Mouse (Mus musculus): ENCODE data around the gene Gtf2f1. TPM values are rescaled to one million over a fixed set of nuclear protein-coding genes. Genes with fewer than 3 reads are reported as not detected.
A peak's percentile ranks its signal among the peaks of the same experiment; 100 is the strongest.

The Gtf2f1 gene
- polyA plus RNA-seq, 1 experiment = 40.8 TPM

- no peak for TF ChIP-seq POLR2A (IDR thresholded peaks at IDR 0.05; ENCODE audit: control insufficient read depth, extremely low read depth, insufficient read depth, low read length, poor library complexity)
- no peak for TF ChIP-seq CTCF (IDR thresholded peaks at IDR 0.05; ENCODE audit: borderline replicate concordance, control insufficient read depth, extremely low read depth, insufficient read depth, low read length, poor library complexity)
- DNase-seq = peak; percentile 8
- H3K27me3 ChIP-seq (ENCODE audit: control insufficient read depth, insufficient read depth, low read length) = no peaks in the 10 kb centered on the region
- H3K27ac ChIP-seq (ENCODE audit: control insufficient read depth, insufficient read depth, low read length) = no peak overlapping the region
- H3K4me3 ChIP-seq (ENCODE audit: control insufficient read depth, insufficient read depth, low read length) = no peak overlapping the region
- peaks cover 5% of the 10 kb centered on the region for H3K4me1 ChIP-seq (replicated peaks; ENCODE audit: control insufficient read depth, insufficient read depth, low read length)
- 16% methylated on average over 11 of the region's 11 CpGs for WGBS
- H3K36me3 ChIP-seq (ENCODE audit: control insufficient read depth, insufficient read depth, low read length) = no peaks in the 10 kb centered on the region
These were observed 53.2 kb downstream of the Gtf2f1 start for GRCm38 (mm10) chr17:56957763-56958429.

GRCm38 (mm10) chr17:56954871-56955270 is 56.2 kb downstream of the Gtf2f1 start:
- H3K27ac ChIP-seq (ENCODE audit: control insufficient read depth, insufficient read depth, low read length) = no peak overlapping the region
- H3K4me1 ChIP-seq (replicated peaks; ENCODE audit: control insufficient read depth, insufficient read depth, low read length) = peaks cover 5% of the 10 kb centered on the region
- H3K27me3 ChIP-seq (ENCODE audit: control insufficient read depth, insufficient read depth, low read length) = no peaks in the 10 kb centered on the region
- H3K36me3 ChIP-seq (ENCODE audit: control insufficient read depth, insufficient read depth, low read length) = no peaks in the 10 kb centered on the region
- no peak overlapping the region for H3K4me3 ChIP-seq (ENCODE audit: control insufficient read depth, insufficient read depth, low read length)
- WGBS = 68% methylated on average over 7 of the region's 7 CpGs
- DNase-seq = no peak
- no peak for TF ChIP-seq POLR2A (IDR thresholded peaks at IDR 0.05; ENCODE audit: control insufficient read depth, extremely low read depth, insufficient read depth, low read length, poor library complexity)
- no peak for TF ChIP-seq CTCF (IDR thresholded peaks at IDR 0.05; ENCODE audit: borderline replicate concordance, control insufficient read depth, extremely low read depth, insufficient read depth, low read length, poor library complexity)

Other genes with a start within 250 kb of the Gtf2f1 start
- 142 and 157 TPM in 2 replicates for gene Dus3l, start 246.5 kb downstream of the Gtf2f1 start, polyA plus RNA-seq (2012; rRNA removed)
- gene Prr22, start 241.0 kb downstream of the Gtf2f1 start, polyA plus RNA-seq (2012; rRNA removed) = 4.1 and 4.5 TPM in 2 replicates
- 31.3 and 44.2 TPM in 2 replicates for gene Rfx2, start 180.3 kb downstream of the Gtf2f1 start, polyA plus RNA-seq (2012; rRNA removed)
- 0.11 TPM in 1 of 2 replicates, not detected in the other for gene Acsbg2, start 136.8 kb downstream of the Gtf2f1 start, polyA plus RNA-seq (2012; rRNA removed)
- gene 1700061G19Rik, start 135.8 kb downstream of the Gtf2f1 start, polyA plus RNA-seq (2012; rRNA removed) = 0.10 and 0.19 TPM in 2 replicates
- 134 and 135 TPM in 2 replicates for gene Mllt1, start 75.9 kb downstream of the Gtf2f1 start, polyA plus RNA-seq (2012; rRNA removed)
- gene Acer1, start 29.2 kb downstream of the Gtf2f1 start, polyA plus RNA-seq (2012; rRNA removed) = 0.14 and 0.32 TPM in 2 replicates
- 131 and 144 TPM in 2 replicates for gene Clpp, start 21.0 kb downstream of the Gtf2f1 start, polyA plus RNA-seq (2012; rRNA removed)
- gene Alkbh7, start 13.9 kb downstream of the Gtf2f1 start, polyA plus RNA-seq (2012; rRNA removed) = 26.7 and 32.2 TPM in 2 replicates
- gene Pspn, start 11.3 kb downstream of the Gtf2f1 start, polyA plus RNA-seq (2012; rRNA removed) = not detected in 2 replicates
- gene Gm17949, start 181 bp upstream of the Gtf2f1 start, polyA plus RNA-seq (2012; rRNA removed) = 0.08 TPM in 1 of 2 replicates, not detected in the other
- gene Khsrp, start 20.2 kb upstream of the Gtf2f1 start, polyA plus RNA-seq (2012; rRNA removed) = 229 and 259 TPM in 2 replicates
- gene Slc25a41, start 30.4 kb upstream of the Gtf2f1 start, polyA plus RNA-seq (2012; rRNA removed) = 0.22 and 0.38 TPM in 2 replicates
- gene Crb3, start 47.8 kb upstream of the Gtf2f1 start, polyA plus RNA-seq (2012; rRNA removed) = 3.4 and 5.9 TPM in 2 replicates
- gene Slc25a23, start 48.6 kb upstream of the Gtf2f1 start, polyA plus RNA-seq (2012; rRNA removed) = 76.5 and 93.2 TPM in 2 replicates
- gene Dennd1c, start 67.2 kb upstream of the Gtf2f1 start, polyA plus RNA-seq (2012; rRNA removed) = 176 and 196 TPM in 2 replicates
- gene Tubb4a, start 76.5 kb upstream of the Gtf2f1 start, polyA plus RNA-seq (2012; rRNA removed) = 5.5 and 5.7 TPM in 2 replicates
- gene Tnfsf9, start 94.0 kb upstream of the Gtf2f1 start, polyA plus RNA-seq (2012; rRNA removed) = 10.2 and 12.3 TPM in 2 replicates
- 10.5 and 11.0 TPM in 2 replicates for gene Cd70, start 138.5 kb upstream of the Gtf2f1 start, polyA plus RNA-seq (2012; rRNA removed)
- gene Tnfsf14, start 182.9 kb upstream of the Gtf2f1 start, polyA plus RNA-seq (2012; rRNA removed) = 6.5 and 6.7 TPM in 2 replicates
- gene C3, start 216.8 kb upstream of the Gtf2f1 start, polyA plus RNA-seq (2012; rRNA removed) = 139 and 152 TPM in 2 replicates
- 62.4 and 63.9 TPM in 2 replicates for gene Gpr108, start 237.2 kb upstream of the Gtf2f1 start, polyA plus RNA-seq (2012; rRNA removed)
- gene Trip10, start 238.2 kb upstream of the Gtf2f1 start, polyA plus RNA-seq (2012; rRNA removed) = 10.6 and 14.8 TPM in 2 replicates

Measured in thymus, adult 2 months (tissue).